Comparison of ENCODE assay signal across 8 mouse cellular contexts in genomic region chr8:84793791-84794485, GRCm38 (mm10). TPM values are rescaled to one million over a fixed set of nuclear protein-coding genes. Genes with fewer than 3 reads are reported as not detected.
DNase-seq lines count a peak whose midpoint lies in the region; ATAC-seq and TF ChIP-seq lines count a peak whose summit lies in the region.

No protein-coding gene starts in this region.

- H3K9me3 ChIP-seq in hindbrain, embryonic 12.5 days (replicated peaks) = no peaks in the 10 kb centered on the region
- no peaks in the 10 kb centered on the region for H3K9me3 ChIP-seq in hindbrain, embryonic 11.5 days (ENCODE audit: control insufficient read depth, low read length)
- no peaks in the 10 kb centered on the region for H3K9me3 ChIP-seq in forebrain, embryonic 13.5 days (replicated peaks)
- H3K9me3 ChIP-seq in hindbrain, postnatal 0 days (ENCODE audit: low read length) = no peaks in the 10 kb centered on the region

- peaks cover 7% of the 10 kb centered on the region; the same call in 1 of the 2 replicates for H3K36me3 ChIP-seq in hindbrain, embryonic 12.5 days
- no peaks in the 10 kb centered on the region for H3K36me3 ChIP-seq in hindbrain, embryonic 11.5 days (ENCODE audit: control insufficient read depth, insufficient read depth, low read length)
- 0 out of 2 replicates have a peak, but pooled peaks cover 6% of the 10 kb centered on the region for H3K36me3 ChIP-seq in forebrain, embryonic 13.5 days (ENCODE audit: poor library complexity, severe bottlenecking)
- no peaks in the 10 kb centered on the region for H3K36me3 ChIP-seq in hindbrain, postnatal 0 days (ENCODE audit: insufficient read depth, low read length)
- H3K36me3 ChIP-seq in thymus, adult 2 months (ENCODE audit: control insufficient read depth, insufficient read depth, low read length) = no peaks in the 10 kb centered on the region

- peak overlapping the region; percentile 48; the same call in 1 of the 2 replicates for H3K27ac ChIP-seq in hindbrain, embryonic 12.5 days
- no peak overlapping the region for H3K27ac ChIP-seq in hindbrain, embryonic 11.5 days (ENCODE audit: low read depth, low read length)
- peak overlapping the region; percentile 98 for H3K27ac ChIP-seq in forebrain, embryonic 13.5 days
- H3K27ac ChIP-seq in hindbrain, postnatal 0 days = peak overlapping the region; percentile 93
- peak overlapping the region; percentile 83 for H3K27ac ChIP-seq in olfactory bulb, adult 2 months (ENCODE audit: insufficient read depth, low read depth, low read length)
- H3K27ac ChIP-seq in thymus, adult 2 months (ENCODE audit: control insufficient read depth, insufficient read depth, low read length) = no peak overlapping the region

- TF ChIP-seq POLR2A in olfactory bulb, adult 2 months (IDR thresholded peaks at IDR 0.05; ENCODE audit: insufficient read depth, low read depth, low read length) = 0 out of 2 replicates have a peak, but pooled peaks have one; percentile 13
- TF ChIP-seq POLR2A in thymus, adult 2 months (IDR thresholded peaks at IDR 0.05; ENCODE audit: control insufficient read depth, extremely low read depth, insufficient read depth, low read length, poor library complexity) = no peak

- ATAC-seq in hindbrain, embryonic 12.5 days (ENCODE audit: low FRiP score) = peak; percentile 38; the same call in 1 of the 2 replicates
- ATAC-seq in hindbrain, embryonic 11.5 days (ENCODE audit: low FRiP score) = no peak
- ATAC-seq in forebrain, embryonic 13.5 days = peak; percentile 87
- peak; percentile 92 for ATAC-seq in hindbrain, postnatal 0 days
- no peak for ATAC-seq in CD4-positive, CD25-positive, alpha-beta regulatory T cell, adult 4 months

- peaks cover 26% of the 10 kb centered on the region for H3K4me1 ChIP-seq in hindbrain, embryonic 12.5 days
- no peaks in the 10 kb centered on the region for H3K4me1 ChIP-seq in hindbrain, embryonic 11.5 days (replicated peaks; ENCODE audit: control insufficient read depth, insufficient read depth, low read length)
- peaks cover 94% of the 10 kb centered on the region for H3K4me1 ChIP-seq in forebrain, embryonic 13.5 days
- peaks cover 25% of the 10 kb centered on the region for H3K4me1 ChIP-seq in hindbrain, postnatal 0 days (ENCODE audit: insufficient read depth, low read length)
- peaks cover 42% of the 10 kb centered on the region for H3K4me1 ChIP-seq in olfactory bulb, adult 2 months (ENCODE audit: control insufficient read depth, insufficient read depth, low read length)
- H3K4me1 ChIP-seq in thymus, adult 2 months (replicated peaks; ENCODE audit: control insufficient read depth, insufficient read depth, low read length) = peaks cover 1% of the 10 kb centered on the region; the same call in 1 of the 2 replicates

- peaks cover 99% of the 10 kb centered on the region for H3K27me3 ChIP-seq in hindbrain, embryonic 12.5 days
- H3K27me3 ChIP-seq in hindbrain, embryonic 11.5 days (ENCODE audit: control insufficient read depth, insufficient read depth, low read length) = peaks cover 93% of the 10 kb centered on the region
- peaks cover 77% of the 10 kb centered on the region for H3K27me3 ChIP-seq in forebrain, embryonic 13.5 days
- peaks cover 5% of the 10 kb centered on the region; the same call in 1 of the 2 replicates for H3K27me3 ChIP-seq in hindbrain, postnatal 0 days (ENCODE audit: insufficient read depth, low read length)
- no peaks in the 10 kb centered on the region; the same call in 1 of the 2 replicates for H3K27me3 ChIP-seq in thymus, adult 2 months (ENCODE audit: control insufficient read depth, insufficient read depth, low read length)

- H3K4me3 ChIP-seq in hindbrain, embryonic 12.5 days = no peak overlapping the region
- H3K4me3 ChIP-seq in hindbrain, embryonic 11.5 days (ENCODE audit: low read depth, low read length) = no peak overlapping the region
- H3K4me3 ChIP-seq in forebrain, embryonic 13.5 days = peak overlapping the region; percentile 12; the same call in 1 of the 2 replicates
- no peak overlapping the region for H3K4me3 ChIP-seq in hindbrain, postnatal 0 days (ENCODE audit: low read length)
- H3K4me3 ChIP-seq in olfactory bulb, adult 2 months (ENCODE audit: insufficient read depth, low read depth, low read length) = no peak overlapping the region
- no peak overlapping the region for H3K4me3 ChIP-seq in thymus, adult 2 months (ENCODE audit: control insufficient read depth, insufficient read depth, low read length)

- no peak overlapping the region for H3K9ac ChIP-seq in hindbrain, embryonic 12.5 days
- no peak overlapping the region for H3K9ac ChIP-seq in hindbrain, embryonic 11.5 days (ENCODE audit: low read depth, low read length)
- peak overlapping the region; percentile 59 for H3K9ac ChIP-seq in forebrain, embryonic 13.5 days
- H3K9ac ChIP-seq in hindbrain, postnatal 0 days (replicated peaks; ENCODE audit: low read length) = peak overlapping the region; percentile 35

- DNase-seq in hindbrain, embryonic 11.5 days (ENCODE audit: low spot score) = no peak
- peak; percentile 84 for DNase-seq in adipocyte (ENCODE audit: low spot score)
- peak; percentile 91 for DNase-seq in hindbrain, postnatal 0 days (ENCODE audit: low spot score)
- DNase-seq in thymus, adult 2 months = no peak

- TF ChIP-seq CTCF in hindbrain, postnatal 0 days (IDR thresholded peaks at IDR 0.05; ENCODE audit: low read depth) = peak; percentile 22; the same call in 1 of the 2 replicates
- no peak for TF ChIP-seq CTCF in olfactory bulb, adult 2 months (IDR thresholded peaks at IDR 0.05; ENCODE audit: insufficient read depth, low read depth, low read length)
- no peak for TF ChIP-seq CTCF in thymus, adult 2 months (IDR thresholded peaks at IDR 0.05; ENCODE audit: borderline replicate concordance, control insufficient read depth, extremely low read depth, insufficient read depth, low read length, poor library complexity)

- WGBS in hindbrain, embryonic 12.5 days = 53% methylated on average over 13 of the region's 13 CpGs
- 63% methylated on average over 13 of the region's 13 CpGs for WGBS in hindbrain, embryonic 11.5 days
- WGBS in forebrain, embryonic 13.5 days = 34% methylated on average over 13 of the region's 13 CpGs
- WGBS in hindbrain, postnatal 0 days = 35% methylated on average over 13 of the region's 13 CpGs
- WGBS in olfactory bulb, adult 2 months = 42% methylated on average over 13 of the region's 13 CpGs
- WGBS in thymus, adult 2 months = 63% methylated on average over 13 of the region's 13 CpGs

- no peak overlapping the region for H3K4me2 ChIP-seq in hindbrain, embryonic 12.5 days (replicated peaks)
- no peak overlapping the region for H3K4me2 ChIP-seq in hindbrain, embryonic 11.5 days (replicated peaks; ENCODE audit: low read depth, low read length)
- H3K4me2 ChIP-seq in forebrain, embryonic 13.5 days = peak overlapping the region; percentile 53
- H3K4me2 ChIP-seq in hindbrain, postnatal 0 days (ENCODE audit: low read depth, low read length) = peak overlapping the region; percentile 44

RNA-seq across cellular contexts. Expression of gene Nfix, which starts 6.2 kb away (rescaled TPM):
- polyA plus RNA-seq in hindbrain, embryonic 12.5 days (2016; fragmentation: Nextera tagmentation; extraction: Ambion mirVana) = 11.6 and 14.2 TPM in 2 replicates
- polyA plus RNA-seq in hindbrain, embryonic 11.5 days (2014; fragmentation: Nextera tagmentation; extraction: Ambion mirVana) = 2.4 and 3.0 TPM in 2 replicates
- polyA plus RNA-seq in forebrain, embryonic 13.5 days (2015; fragmentation: Nextera tagmentation; extraction: Ambion mirVana) = 127 and 145 TPM in 2 replicates
- total RNA-seq in hindbrain, postnatal 0 days (2014; rRNA removed) = 90.4 and 92.5 TPM in 2 replicates
- polyA plus RNA-seq in hindbrain, postnatal 0 days (2015; fragmentation: Nextera tagmentation; extraction: Ambion mirVana) = 123 and 126 TPM in 2 replicates
- not detected in 2 replicates for polyA plus RNA-seq in olfactory bulb, adult 2 months (2012; ENCODE audit: insufficient read depth, insufficient read length, low replicate concordance, missing spikeins)
- 1 to 10 TPM; 2.8 to 7.2 TPM for polyA plus RNA-seq in CD4-positive, CD25-positive, alpha-beta regulatory T cell, adult 4 months (2017; shearing (Covaris generic))
- polyA plus RNA-seq in thymus, adult 2 months (2012; rRNA removed) = 17.7 and 18.2 TPM in 2 replicates

RNA-seq across cellular contexts. Expression of gene Dand5, which starts 28.7 kb away (rescaled TPM):
- 6.6 and 7.1 TPM in 2 replicates for polyA plus RNA-seq in hindbrain, embryonic 12.5 days (2016; fragmentation: Nextera tagmentation; extraction: Ambion mirVana)
- polyA plus RNA-seq in hindbrain, embryonic 11.5 days (2014; fragmentation: Nextera tagmentation; extraction: Ambion mirVana) = 6.2 and 7.1 TPM in 2 replicates
- polyA plus RNA-seq in forebrain, embryonic 13.5 days (2015; fragmentation: Nextera tagmentation; extraction: Ambion mirVana) = 7.3 and 8.2 TPM in 2 replicates
- total RNA-seq in hindbrain, postnatal 0 days (2014; rRNA removed) = 6.6 and 7.2 TPM in 2 replicates
- 12.3 and 12.5 TPM in 2 replicates for polyA plus RNA-seq in hindbrain, postnatal 0 days (2015; fragmentation: Nextera tagmentation; extraction: Ambion mirVana)
- not detected in 2 replicates for polyA plus RNA-seq in olfactory bulb, adult 2 months (2012; ENCODE audit: insufficient read depth, insufficient read length, low replicate concordance, missing spikeins)
- 1 to 10 TPM; 4.9 to 7.6 TPM for polyA plus RNA-seq in CD4-positive, CD25-positive, alpha-beta regulatory T cell, adult 4 months (2017; shearing (Covaris generic))
- 2.2 TPM in 2 replicates for polyA plus RNA-seq in thymus, adult 2 months (2012; rRNA removed)

RNA-seq across cellular contexts. Expression of gene Gadd45gip1, which starts 37.4 kb away (rescaled TPM):
- 35.7 and 38.6 TPM in 2 replicates for polyA plus RNA-seq in hindbrain, embryonic 12.5 days (2016; fragmentation: Nextera tagmentation; extraction: Ambion mirVana)
- polyA plus RNA-seq in hindbrain, embryonic 11.5 days (2014; fragmentation: Nextera tagmentation; extraction: Ambion mirVana) = 36.0 and 37.2 TPM in 2 replicates
- 42.6 and 47.0 TPM in 2 replicates for polyA plus RNA-seq in forebrain, embryonic 13.5 days (2015; fragmentation: Nextera tagmentation; extraction: Ambion mirVana)
- 33.0 and 34.1 TPM in 2 replicates for total RNA-seq in hindbrain, postnatal 0 days (2014; rRNA removed)
- 43.4 and 45.3 TPM in 2 replicates for polyA plus RNA-seq in hindbrain, postnatal 0 days (2015; fragmentation: Nextera tagmentation; extraction: Ambion mirVana)
- not detected in 2 replicates for polyA plus RNA-seq in olfactory bulb, adult 2 months (2012; ENCODE audit: insufficient read depth, insufficient read length, low replicate concordance, missing spikeins)
- polyA plus RNA-seq in CD4-positive, CD25-positive, alpha-beta regulatory T cell, adult 4 months (2017; shearing (Covaris generic)) = 10 to 100 TPM; 14.3 to 16.4 TPM
- 52.9 and 60.6 TPM in 2 replicates for polyA plus RNA-seq in thymus, adult 2 months (2012; rRNA removed)

RNA-seq across cellular contexts. Expression of gene Rad23a, which starts 46.5 kb away (rescaled TPM):
- 88.8 and 101 TPM in 2 replicates for polyA plus RNA-seq in hindbrain, embryonic 12.5 days (2016; fragmentation: Nextera tagmentation; extraction: Ambion mirVana)
- polyA plus RNA-seq in hindbrain, embryonic 11.5 days (2014; fragmentation: Nextera tagmentation; extraction: Ambion mirVana) = 88.6 and 91.3 TPM in 2 replicates
- polyA plus RNA-seq in forebrain, embryonic 13.5 days (2015; fragmentation: Nextera tagmentation; extraction: Ambion mirVana) = 93.9 and 114 TPM in 2 replicates
- total RNA-seq in hindbrain, postnatal 0 days (2014; rRNA removed) = 62.5 and 68.1 TPM in 2 replicates
- polyA plus RNA-seq in hindbrain, postnatal 0 days (2015; fragmentation: Nextera tagmentation; extraction: Ambion mirVana) = 90.6 and 98.0 TPM in 2 replicates
- polyA plus RNA-seq in olfactory bulb, adult 2 months (2012; ENCODE audit: insufficient read depth, insufficient read length, low replicate concordance, missing spikeins) = not detected in 2 replicates
- polyA plus RNA-seq in CD4-positive, CD25-positive, alpha-beta regulatory T cell, adult 4 months (2017; shearing (Covaris generic)) = 100 to 1,000 TPM; 139 to 160 TPM
- 109 and 117 TPM in 2 replicates for polyA plus RNA-seq in thymus, adult 2 months (2012; rRNA removed)

RNA-seq across cellular contexts. Expression of gene Calr, which starts 52.8 kb away (rescaled TPM):
- polyA plus RNA-seq in hindbrain, embryonic 12.5 days (2016; fragmentation: Nextera tagmentation; extraction: Ambion mirVana) = 792 and 820 TPM in 2 replicates
- polyA plus RNA-seq in hindbrain, embryonic 11.5 days (2014; fragmentation: Nextera tagmentation; extraction: Ambion mirVana) = 837 and 845 TPM in 2 replicates
- polyA plus RNA-seq in forebrain, embryonic 13.5 days (2015; fragmentation: Nextera tagmentation; extraction: Ambion mirVana) = 549 and 569 TPM in 2 replicates
- total RNA-seq in hindbrain, postnatal 0 days (2014; rRNA removed) = 350 and 359 TPM in 2 replicates
- polyA plus RNA-seq in hindbrain, postnatal 0 days (2015; fragmentation: Nextera tagmentation; extraction: Ambion mirVana) = 418 and 457 TPM in 2 replicates
- 225 TPM in 1 of 2 replicates, not detected in the other for polyA plus RNA-seq in olfactory bulb, adult 2 months (2012; ENCODE audit: insufficient read depth, insufficient read length, low replicate concordance, missing spikeins)
- 100 to 1,000 TPM; 250 to 281 TPM for polyA plus RNA-seq in CD4-positive, CD25-positive, alpha-beta regulatory T cell, adult 4 months (2017; shearing (Covaris generic))
- 182 and 186 TPM in 2 replicates for polyA plus RNA-seq in thymus, adult 2 months (2012; rRNA removed)

Comparison
In these comparisons a context has a peak if more than half of its experiments do, and no peak if none do; other contexts are left out.
1. ATAC-seq: peak in hindbrain, embryonic 12.5 days (single experiment), forebrain, embryonic 13.5 days (single experiment) and hindbrain, postnatal 0 days (single experiment); none in hindbrain, embryonic 11.5 days (single experiment) and CD4-positive, CD25-positive, alpha-beta regulatory T cell, adult 4 months (single experiment).
2. H3K27ac ChIP-seq: peak in hindbrain, embryonic 12.5 days (single experiment), forebrain, embryonic 13.5 days (single experiment), hindbrain, postnatal 0 days (single experiment) and olfactory bulb, adult 2 months (single experiment); none in hindbrain, embryonic 11.5 days (single experiment) and thymus, adult 2 months (single experiment).
3. H3K4me2 ChIP-seq: peak in forebrain, embryonic 13.5 days (single experiment) and hindbrain, postnatal 0 days (single experiment); none in hindbrain, embryonic 12.5 days (single experiment) and hindbrain, embryonic 11.5 days (single experiment).
4. H3K9ac ChIP-seq: peak in forebrain, embryonic 13.5 days (single experiment) and hindbrain, postnatal 0 days (single experiment); none in hindbrain, embryonic 12.5 days (single experiment) and hindbrain, embryonic 11.5 days (single experiment).
5. DNase-seq: peak in adipocyte (single experiment) and hindbrain, postnatal 0 days (single experiment); none in hindbrain, embryonic 11.5 days (single experiment) and thymus, adult 2 months (single experiment).
6. RNA of gene Gadd45gip1, which starts 37.4 kb away (polyA plus RNA-seq): 52.9 to 60.6 TPM in thymus, adult 2 months, 42.6 to 47.0 TPM in forebrain, embryonic 13.5 days, 43.4 to 45.3 TPM in hindbrain, postnatal 0 days, 35.7 to 38.6 TPM in hindbrain, embryonic 12.5 days, 36.0 to 37.2 TPM in hindbrain, embryonic 11.5 days and 14.3 to 16.4 TPM in CD4-positive, CD25-positive, alpha-beta regulatory T cell, adult 4 months; not detected in olfactory bulb, adult 2 months; every median in the first group is over 10 times any median in the second.